Mouse (Mus musculus) erythroblast, embryonic 14.5 days (primary cell): ENCODE results near the gene Dhrs3. TPM values are rescaled to one million over a fixed set of nuclear protein-coding genes. Genes with fewer than 3 reads are reported as not detected.

Experiments used
- H3K27me3 ChIP-seq: 2 replicates; pipeline ENCODE4 v1.6.1; 2012; ENCODE audit warnings: inconsistent platforms; ENCODE audit not compliant: control insufficient read depth
- H3K36me3 ChIP-seq: 2 replicates; pipeline ENCODE4 v1.6.1; 2012; ENCODE audit warnings: mild to moderate bottlenecking, inconsistent platforms; ENCODE audit not compliant: control insufficient read depth
- H3K4me1 ChIP-seq: 2 replicates; pipeline ENCODE4 v1.6.1; 2012; ENCODE audit warnings: inconsistent platforms; ENCODE audit not compliant: control insufficient read depth
- H3K4me3 ChIP-seq: replicated peaks from 2 replicates; pipeline ENCODE3; 2012; ENCODE audit warnings: moderate library complexity, mild to moderate bottlenecking, inconsistent platforms
- H3K9me3 ChIP-seq: 2 replicates; pipeline ENCODE4 v1.6.1; 2012; ENCODE audit warnings: low read length, inconsistent platforms, mixed read lengths; ENCODE audit not compliant: control insufficient read depth
- GATA1 ChIP-seq: IDR thresholded peaks from 2 replicates; pipeline ENCODE4 v1.6.1; 2012; ENCODE audit warnings: low read length, inconsistent platforms, mixed read lengths
- TAL1 ChIP-seq: IDR thresholded peaks from 3 replicates; pipeline ENCODE4 v1.6.1; 2012; ENCODE audit warnings: low read length, inconsistent platforms, mixed read lengths
- polyA plus RNA-seq: library from polyadenylated mRNA; stranded (reverse); fragments of >175 nt; gene quantifications from 2 replicates; pipeline ENCODE4 v1.2.3, GENCODE M21; 2012

The Dhrs3 gene
- polyA plus RNA-seq, 1 experiment = 0.31 TPM

GRCm38 (mm10) chr4:144906001-144906889, 13.6 kb downstream of the Dhrs3 start:
- TF ChIP-seq TAL1 (no peak), GATA1 (no peak)
- Histone ChIP-seq H3K9me3 (no peaks in the 10 kb centered on the region), H3K4me3 (no peak overlapping the region), H3K4me1 (peaks cover 77% of the 10 kb centered on the region), H3K36me3 (peaks cover 17% of the 10 kb centered on the region), H3K27me3 (no peaks in the 10 kb centered on the region)

DNA sequence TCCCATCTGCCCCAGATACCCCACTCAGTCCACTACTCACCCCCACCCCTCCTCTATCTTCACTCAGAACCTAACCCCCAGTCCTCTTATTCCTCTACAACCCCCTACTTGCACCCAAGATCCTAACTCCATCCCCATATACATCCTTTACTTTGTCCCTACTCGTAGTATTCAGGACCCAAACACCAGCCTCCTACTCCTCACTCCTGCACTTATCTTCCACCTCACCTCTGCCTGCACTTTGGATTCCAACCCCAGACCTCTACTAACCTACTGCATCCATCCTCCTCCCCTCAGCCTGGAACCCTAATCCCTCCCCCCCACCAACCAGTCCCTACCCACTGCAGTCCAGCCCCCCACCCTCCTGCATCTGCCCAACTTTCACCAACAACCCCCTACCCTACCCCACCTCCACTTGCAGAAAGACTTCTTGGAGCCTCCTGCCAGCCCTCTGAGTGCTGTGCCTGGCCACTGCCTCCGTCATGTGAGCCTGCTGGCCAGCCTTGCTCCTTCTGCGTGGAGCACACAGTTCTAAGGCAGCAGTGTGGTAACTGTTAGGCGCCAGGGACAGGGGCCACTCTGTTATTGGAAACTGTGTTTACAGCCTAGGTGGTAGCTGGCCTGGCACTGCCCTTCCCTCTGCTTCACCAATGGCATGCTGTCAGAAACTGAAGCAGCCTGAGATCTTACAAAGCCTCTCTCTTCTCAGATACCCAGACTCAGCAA, 14.5 kb downstream of the Dhrs3 start:
- H3K9me3 ChIP-seq = no peaks in the 10 kb centered on the region
- H3K27me3 ChIP-seq = no peaks in the 10 kb centered on the region
- H3K4me3 ChIP-seq = no peak overlapping the region
- TF ChIP-seq TAL1 (no peak), GATA1 (no peak)
- H3K4me1 ChIP-seq = peaks cover 77% of the 10 kb centered on the region
- H3K36me3 ChIP-seq = peaks cover 15% of the 10 kb centered on the region

- no peaks in the 10 kb centered on the region for H3K9me3 ChIP-seq
- peaks cover 76% of the 10 kb centered on the region for H3K4me1 ChIP-seq
- peaks cover 22% of the 10 kb centered on the region for H3K36me3 ChIP-seq
- no peaks in the 10 kb centered on the region for H3K27me3 ChIP-seq
- H3K4me3 ChIP-seq = no peak overlapping the region
- TF ChIP-seq TAL1 = no peak
Measured at GRCm38 (mm10) chr4:144908825-144909224, 16.2 kb downstream of the Dhrs3 start.

GRCm38 (mm10) chr4:144910281-144910680, 17.7 kb downstream of the Dhrs3 start:
- Histone ChIP-seq H3K36me3 (peaks cover 25% of the 10 kb centered on the region), H3K9me3 (no peaks in the 10 kb centered on the region), H3K4me1 (peaks cover 77% of the 10 kb centered on the region), H3K27me3 (no peaks in the 10 kb centered on the region), H3K4me3 (no peak overlapping the region)
- no peak for TF ChIP-seq TAL1
- TF ChIP-seq GATA1 = no peak

- Histone ChIP-seq H3K4me3 (peak overlapping the region; percentile 44), H3K4me1 (peaks cover 68% of the 10 kb centered on the region), H3K9me3 (no peaks in the 10 kb centered on the region), H3K36me3 (peaks cover 28% of the 10 kb centered on the region), H3K27me3 (no peaks in the 10 kb centered on the region)
- no peak for TF ChIP-seq GATA1
- no peak for TF ChIP-seq TAL1
Measured at GRCm38 (mm10) chr4:144913298-144914152, 20.9 kb downstream of the Dhrs3 start.

DNA sequence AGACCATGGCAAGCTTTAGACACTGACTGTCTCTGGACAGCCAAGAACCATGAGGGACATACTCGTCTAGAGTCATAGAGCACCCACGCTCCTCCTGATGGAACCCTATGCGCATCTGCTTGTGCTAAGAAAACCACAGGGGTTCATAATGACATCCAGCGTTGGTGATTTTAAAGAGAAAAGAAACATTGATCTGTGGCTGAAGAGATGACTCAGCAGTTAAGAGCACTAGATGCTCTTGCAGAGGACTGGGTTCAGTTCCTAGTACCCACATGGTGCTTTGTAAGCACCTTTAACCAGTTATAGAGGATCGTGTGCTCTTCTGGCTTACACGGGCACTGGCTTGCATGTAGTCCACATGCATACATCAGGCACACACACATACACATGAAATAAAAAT, 23.9 kb downstream of the Dhrs3 start:
- Histone ChIP-seq H3K4me1 (peaks cover 60% of the 10 kb centered on the region), H3K36me3 (peaks cover 45% of the 10 kb centered on the region), H3K9me3 (no peaks in the 10 kb centered on the region), H3K27me3 (no peaks in the 10 kb centered on the region), H3K4me3 (no peak overlapping the region)
- TF ChIP-seq TAL1 = no peak
- TF ChIP-seq GATA1 = no peak

DNA sequence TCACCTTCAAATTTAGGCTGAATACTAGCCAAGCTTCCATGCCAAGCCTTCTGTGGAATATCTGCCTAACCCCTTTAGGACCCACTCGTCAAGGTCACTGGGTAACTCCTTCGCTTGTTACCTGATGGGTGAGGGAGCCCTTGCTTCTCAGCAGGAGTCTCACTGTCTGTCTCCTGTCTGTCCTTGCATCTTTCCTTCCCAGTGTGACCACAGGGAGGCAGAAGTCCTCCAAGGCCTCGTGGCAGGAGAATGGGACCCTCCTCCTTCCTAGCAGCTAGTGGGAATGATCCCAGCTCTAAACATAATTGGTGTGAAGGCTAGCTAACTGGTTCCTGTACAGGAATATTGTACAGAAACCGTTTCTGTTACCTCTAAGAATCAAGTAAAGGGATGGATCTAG, 24.5 kb downstream of the Dhrs3 start:
- Histone ChIP-seq H3K4me1 (peaks cover 54% of the 10 kb centered on the region), H3K9me3 (no peaks in the 10 kb centered on the region), H3K4me3 (no peak overlapping the region), H3K36me3 (peaks cover 46% of the 10 kb centered on the region), H3K27me3 (no peaks in the 10 kb centered on the region)
- TF ChIP-seq TAL1 (no peak), GATA1 (no peak)

- H3K9me3 ChIP-seq = no peaks in the 10 kb centered on the region
- H3K4me3 ChIP-seq = no peak overlapping the region
- no peak for TF ChIP-seq TAL1
- no peak for TF ChIP-seq GATA1
- peaks cover 46% of the 10 kb centered on the region for H3K4me1 ChIP-seq
- peaks cover 54% of the 10 kb centered on the region for H3K36me3 ChIP-seq
- no peaks in the 10 kb centered on the region for H3K27me3 ChIP-seq
Measured at GRCm38 (mm10) chr4:144918501-144918900, 25.9 kb downstream of the Dhrs3 start.
